Mouse (Mus musculus): ENCODE data around the gene Grxcr1.

DNA sequence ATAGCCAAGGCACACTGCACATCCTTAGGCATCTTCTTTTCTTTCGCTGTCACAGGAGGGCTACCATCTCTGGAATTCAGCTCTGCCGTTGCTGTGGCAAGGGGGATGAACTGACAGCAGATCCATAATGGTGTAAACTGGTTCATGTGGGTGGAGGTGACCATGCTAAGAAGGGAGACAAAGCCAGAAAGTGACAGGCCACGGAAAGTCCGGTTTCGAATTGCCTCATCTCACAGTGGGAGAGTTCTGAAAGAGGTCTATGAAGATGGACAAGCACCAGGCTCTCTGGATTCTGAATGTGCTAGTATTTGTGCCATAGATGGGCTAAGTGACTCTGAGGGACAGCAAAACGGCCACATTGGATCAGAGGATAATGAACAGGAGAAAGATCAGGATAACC, at the start of gene Grxcr1:
- no peak for TF ChIP-seq CTCF (IDR thresholded peaks at IDR 0.05 in 2 of 3, conservative IDR thresholded peaks at IDR 0.05 in 1 of 3; ENCODE audit: control insufficient read depth in 1 of 3, insufficient read depth in 1 of 3, low read depth in 2 of 3, low read length in 3 of 3, poor library complexity in 1 of 3, severe bottlenecking in 1 of 3)
- no peak for TF ChIP-seq NELFE (IDR thresholded peaks at IDR 0.05; ENCODE audit: low read depth, low read length)
- TF ChIP-seq KAT2A (conservative IDR thresholded peaks at IDR 0.05; ENCODE audit: low read depth, low read length): no peak
- TF ChIP-seq POLR2A (IDR thresholded peaks at IDR 0.05; ENCODE audit: control insufficient read depth in 1 of 2, insufficient read depth in 1 of 2, low read depth in 1 of 2, low read length in 2 of 2, poor library complexity in 1 of 2): no peak
- TF ChIP-seq MAX (IDR thresholded peaks at IDR 0.05; ENCODE audit: low read length): no peak
- no peak for TF ChIP-seq EP300 (IDR thresholded peaks at IDR 0.05; ENCODE audit: low read depth in 1 of 2, low read length in 2 of 2)
- no peak for TF ChIP-seq MEF2A (IDR thresholded peaks at IDR 0.05; ENCODE audit: extremely low read depth, insufficient replicate concordance, low read depth, low read length, poor library complexity, severe bottlenecking)
- TF ChIP-seq GATA1 (IDR thresholded peaks at IDR 0.05; ENCODE audit: low read depth, low read length): no peak
- TF ChIP-seq ZKSCAN1 (IDR thresholded peaks at IDR 0.05; ENCODE audit: low read depth, low read length): no peak
- no peak for TF ChIP-seq RAD21 (IDR thresholded peaks at IDR 0.05; ENCODE audit: low read depth, low read length)

Data from MEL (cell line).